Mouse (Mus musculus): Measurements from ENCODE around the gene Catsper2. TPM values are rescaled to one million over a fixed set of nuclear protein-coding genes. Genes with fewer than 3 reads are reported as not detected.
A peak's percentile ranks its signal among the peaks of the same experiment; 100 is the strongest.

Catsper2 gene
- polyA plus RNA-seq, 1 experiment from 2014 or later, result 3.6 TPM

GRCm38 (mm10) chr2:121442259-121443067, 28.9 kb upstream of the Catsper2 start:
- H3K27me3 ChIP-seq (replicated peaks; ENCODE audit: control insufficient read depth, insufficient read depth, low read length), result peaks cover 15% of the 10 kb centered on the region
- H3K9ac ChIP-seq (ENCODE audit: low read depth, low read length), result peak overlapping the region; percentile 39; the same call in 1 of the 2 replicates
- H3K4me1 ChIP-seq (ENCODE audit: control insufficient read depth, insufficient read depth, low read depth, low read length), result peaks cover 11% of the 10 kb centered on the region
- H3K4me2 ChIP-seq (ENCODE audit: low read length), result peak overlapping the region; percentile 73
- peak; percentile 61; the same call in 1 of the 2 replicates for ATAC-seq
- 3% methylated on average over 27 of the region's 30 CpGs for WGBS
- H3K36me3 ChIP-seq (ENCODE audit: control insufficient read depth, insufficient read depth, low read length), result peaks cover 18% of the 10 kb centered on the region
- H3K4me3 ChIP-seq (ENCODE audit: low read length), result peak overlapping the region; percentile 38
- H3K9me3 ChIP-seq (ENCODE audit: control insufficient read depth, low read length), result no peaks in the 10 kb centered on the region
- H3K27ac ChIP-seq (ENCODE audit: low read depth, low read length), result no peak overlapping the region

DNA sequence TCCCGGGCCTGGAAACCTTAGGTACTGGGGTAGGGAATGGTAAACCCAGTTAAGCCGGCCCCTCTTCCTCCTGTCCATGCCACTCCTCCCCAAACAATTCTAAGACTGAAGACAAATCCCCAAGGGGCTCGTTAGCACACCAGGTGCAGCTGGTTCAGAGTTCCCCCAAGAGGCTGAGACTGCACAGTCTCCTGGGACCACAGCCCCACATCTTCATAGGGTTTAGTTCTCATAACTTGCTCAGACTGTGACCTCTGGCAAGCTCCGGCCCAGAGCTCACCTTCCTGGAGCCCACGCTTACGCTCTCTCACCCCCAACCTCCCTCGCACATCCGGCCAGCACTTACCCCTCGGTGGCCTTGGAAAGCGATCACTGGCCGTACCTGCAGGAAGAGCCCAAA, 28.2 kb upstream of the Catsper2 start:
- no peak overlapping the region for H3K9ac ChIP-seq (ENCODE audit: low read depth, low read length)
- no peak for ATAC-seq

GRCm38 (mm10) chr2:121440834-121441605, 27.4 kb upstream of the Catsper2 start:
- Histone ChIP-seq H3K27ac (ENCODE audit: low read depth, low read length) (no peak overlapping the region), H3K4me3 (ENCODE audit: low read length) (no peak overlapping the region), H3K4me2 (ENCODE audit: low read length) (no peak overlapping the region), H3K4me1 (ENCODE audit: control insufficient read depth, insufficient read depth, low read depth, low read length) (peaks cover 11% of the 10 kb centered on the region), H3K9me3 (ENCODE audit: control insufficient read depth, low read length) (no peaks in the 10 kb centered on the region), H3K36me3 (ENCODE audit: control insufficient read depth, insufficient read depth, low read length) (peaks cover 20% of the 10 kb centered on the region), H3K27me3 (replicated peaks; ENCODE audit: control insufficient read depth, insufficient read depth, low read length) (peaks cover 15% of the 10 kb centered on the region), H3K9ac (ENCODE audit: low read depth, low read length) (no peak overlapping the region)
- no peak for ATAC-seq
- 67% methylated on average over 5 of the region's 5 CpGs for WGBS

More for the DNA sequence above, 28.2 kb upstream of the Catsper2 start:
- Histone ChIP-seq H3K27ac (ENCODE audit: low read depth, low read length) (no peak overlapping the region), H3K27me3 (replicated peaks; ENCODE audit: control insufficient read depth, insufficient read depth, low read length) (peaks cover 15% of the 10 kb centered on the region), H3K4me1 (ENCODE audit: control insufficient read depth, insufficient read depth, low read depth, low read length) (peaks cover 11% of the 10 kb centered on the region), H3K9me3 (ENCODE audit: control insufficient read depth, low read length) (no peaks in the 10 kb centered on the region), H3K4me3 (ENCODE audit: low read length) (peak overlapping the region; percentile 38), H3K4me2 (ENCODE audit: low read length) (peak overlapping the region; percentile 73), H3K36me3 (ENCODE audit: control insufficient read depth, insufficient read depth, low read length) (peaks cover 20% of the 10 kb centered on the region)
- WGBS, result 15% methylated on average over 11 of the region's 11 CpGs

DNA sequence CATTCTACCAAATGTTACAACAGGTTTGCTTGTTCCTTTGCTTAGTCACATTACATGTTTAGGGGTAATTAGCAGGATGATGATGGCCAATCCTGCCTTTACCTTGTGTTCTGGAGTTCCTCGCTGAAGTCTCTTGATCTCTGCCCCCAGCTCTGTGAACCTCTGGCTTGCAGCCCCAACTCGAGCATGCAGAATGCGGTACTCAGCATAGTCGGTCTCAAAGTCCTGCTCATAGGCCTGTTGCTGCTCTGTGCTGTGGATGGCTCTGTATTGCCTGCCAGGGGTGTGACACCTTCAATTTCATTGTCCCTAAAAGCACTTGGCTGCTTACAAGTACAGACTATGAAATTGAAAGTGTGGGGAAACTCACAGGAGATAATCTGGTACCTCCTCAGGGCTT, 26.2 kb upstream of the Catsper2 start:
- no peak overlapping the region for H3K4me3 ChIP-seq (ENCODE audit: low read length)
- no peak overlapping the region for H3K27ac ChIP-seq (ENCODE audit: low read depth, low read length)
- H3K9me3 ChIP-seq (ENCODE audit: control insufficient read depth, low read length), result no peaks in the 10 kb centered on the region
- H3K4me1 ChIP-seq (ENCODE audit: control insufficient read depth, insufficient read depth, low read depth, low read length), result peaks cover 11% of the 10 kb centered on the region
- no peak; the same call in 1 of the 2 replicates for ATAC-seq
- H3K27me3 ChIP-seq (replicated peaks; ENCODE audit: control insufficient read depth, insufficient read depth, low read length), result peaks cover 15% of the 10 kb centered on the region
- 83% methylated on average over 4 of the region's 4 CpGs for WGBS
- H3K4me2 ChIP-seq (ENCODE audit: low read length), result no peak overlapping the region
- peaks cover 29% of the 10 kb centered on the region for H3K36me3 ChIP-seq (ENCODE audit: control insufficient read depth, insufficient read depth, low read length)
- no peak overlapping the region for H3K9ac ChIP-seq (ENCODE audit: low read depth, low read length)

DNA sequence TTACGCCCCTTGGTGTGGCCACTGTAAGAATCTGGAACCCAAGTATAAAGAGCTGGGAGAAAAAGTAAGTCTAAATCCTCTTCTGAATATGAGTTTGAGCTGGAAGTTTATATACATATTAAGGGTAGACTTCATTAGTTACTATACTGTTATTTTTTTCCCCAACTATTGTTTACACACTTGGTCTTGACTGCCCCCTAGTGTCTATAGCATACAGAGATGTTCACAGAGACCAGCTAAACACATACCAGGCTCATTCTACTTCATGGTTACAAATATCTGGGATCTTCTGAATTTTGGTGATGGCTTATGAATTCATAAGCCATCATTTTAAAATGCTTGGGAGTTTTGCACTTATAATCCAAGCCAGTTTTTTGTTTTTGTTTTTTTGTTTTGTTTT, 21.3 kb upstream of the Catsper2 start:
- Histone ChIP-seq H3K4me2 (ENCODE audit: low read length) (no peak overlapping the region), H3K9ac (ENCODE audit: low read depth, low read length) (no peak overlapping the region), H3K4me1 (ENCODE audit: control insufficient read depth, insufficient read depth, low read depth, low read length) (no peaks in the 10 kb centered on the region), H3K27me3 (replicated peaks; ENCODE audit: control insufficient read depth, insufficient read depth, low read length) (no peaks in the 10 kb centered on the region), H3K27ac (ENCODE audit: low read depth, low read length) (no peak overlapping the region), H3K36me3 (ENCODE audit: control insufficient read depth, insufficient read depth, low read length) (peaks cover 66% of the 10 kb centered on the region), H3K4me3 (ENCODE audit: low read length) (no peak overlapping the region), H3K9me3 (ENCODE audit: control insufficient read depth, low read length) (no peaks in the 10 kb centered on the region)
- 97% methylated on average over 1 of the region's 1 CpGs for WGBS
- no peak for ATAC-seq

- 94% methylated on average over 2 of the region's 2 CpGs for WGBS
- Histone ChIP-seq H3K36me3 (ENCODE audit: control insufficient read depth, insufficient read depth, low read length) (peaks cover 34% of the 10 kb centered on the region), H3K27me3 (replicated peaks; ENCODE audit: control insufficient read depth, insufficient read depth, low read length) (no peaks in the 10 kb centered on the region), H3K27ac (ENCODE audit: low read depth, low read length) (no peak overlapping the region), H3K4me3 (ENCODE audit: low read length) (no peak overlapping the region), H3K9me3 (ENCODE audit: control insufficient read depth, low read length) (no peaks in the 10 kb centered on the region), H3K4me1 (ENCODE audit: control insufficient read depth, insufficient read depth, low read depth, low read length) (no peaks in the 10 kb centered on the region), H3K4me2 (ENCODE audit: low read length) (no peak overlapping the region), H3K9ac (ENCODE audit: low read depth, low read length) (no peak overlapping the region)
- no peak for ATAC-seq
Measured at GRCm38 (mm10) chr2:121425890-121426289, 12.3 kb upstream of the Catsper2 start.

DNA sequence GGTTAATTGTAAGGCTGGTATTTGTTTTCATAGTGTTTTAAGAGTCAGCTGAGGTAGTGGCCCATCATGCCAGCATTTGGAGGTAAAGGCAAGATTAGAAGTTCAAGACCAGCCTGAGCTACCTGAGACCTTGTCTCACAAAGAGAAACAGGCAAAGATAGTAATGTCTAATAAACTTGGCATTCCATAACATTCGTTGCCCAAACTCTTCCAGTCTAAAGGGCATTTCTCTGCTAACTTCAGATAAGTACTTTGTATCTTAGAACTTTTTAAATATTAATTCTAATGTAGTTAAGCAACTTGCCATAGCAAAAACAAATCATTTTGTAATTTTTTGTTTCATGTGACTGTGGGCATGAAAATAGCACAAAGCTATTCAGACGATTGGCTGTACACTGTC, 9.6 kb upstream of the Catsper2 start:
- H3K4me1 ChIP-seq (ENCODE audit: control insufficient read depth, insufficient read depth, low read depth, low read length), result no peaks in the 10 kb centered on the region; the same call in 1 of the 2 replicates
- ATAC-seq, result no peak
- H3K4me2 ChIP-seq (ENCODE audit: low read length), result no peak overlapping the region
- no peak overlapping the region for H3K9ac ChIP-seq (ENCODE audit: low read depth, low read length)
- no peak overlapping the region for H3K27ac ChIP-seq (ENCODE audit: low read depth, low read length)
- no peak overlapping the region for H3K4me3 ChIP-seq (ENCODE audit: low read length)
- WGBS, result 97% methylated on average over 2 of the region's 2 CpGs
- peaks cover 19% of the 10 kb centered on the region for H3K36me3 ChIP-seq (ENCODE audit: control insufficient read depth, insufficient read depth, low read length)
- no peaks in the 10 kb centered on the region for H3K27me3 ChIP-seq (replicated peaks; ENCODE audit: control insufficient read depth, insufficient read depth, low read length)
- H3K9me3 ChIP-seq (ENCODE audit: control insufficient read depth, low read length), result no peaks in the 10 kb centered on the region

- no peak for ATAC-seq
- H3K4me2 ChIP-seq (ENCODE audit: low read length), result no peak overlapping the region
- peaks cover 3% of the 10 kb centered on the region for H3K36me3 ChIP-seq (ENCODE audit: control insufficient read depth, insufficient read depth, low read length)
Measured at GRCm38 (mm10) chr2:121418476-121418875, 4.9 kb upstream of the Catsper2 start.

GRCm38 (mm10) chr2:121416356-121416755, 2.8 kb upstream of the Catsper2 start:
- no peak for ATAC-seq
- WGBS, result 91% methylated on average over 6 of the region's 6 CpGs
- peaks cover 21% of the 10 kb centered on the region for H3K4me1 ChIP-seq (ENCODE audit: control insufficient read depth, insufficient read depth, low read depth, low read length)
- H3K27me3 ChIP-seq (replicated peaks; ENCODE audit: control insufficient read depth, insufficient read depth, low read length), result no peaks in the 10 kb centered on the region
- no peak overlapping the region for H3K9ac ChIP-seq (ENCODE audit: low read depth, low read length)
- H3K4me2 ChIP-seq (ENCODE audit: low read length), result peak overlapping the region; percentile 14; the same call in 1 of the 2 replicates
- no peak overlapping the region for H3K27ac ChIP-seq (ENCODE audit: low read depth, low read length)
- H3K9me3 ChIP-seq (ENCODE audit: control insufficient read depth, low read length), result no peaks in the 10 kb centered on the region
- H3K36me3 ChIP-seq (ENCODE audit: control insufficient read depth, insufficient read depth, low read length), result no peaks in the 10 kb centered on the region
- no peak overlapping the region for H3K4me3 ChIP-seq (ENCODE audit: low read length)

More at GRCm38 (mm10) chr2:121418476-121418875, 4.9 kb upstream of the Catsper2 start:
- WGBS, result 88% methylated on average over 3 of the region's 3 CpGs
- Histone ChIP-seq H3K27ac (ENCODE audit: low read depth, low read length) (no peak overlapping the region), H3K4me3 (ENCODE audit: low read length) (no peak overlapping the region), H3K27me3 (replicated peaks; ENCODE audit: control insufficient read depth, insufficient read depth, low read length) (no peaks in the 10 kb centered on the region), H3K9ac (ENCODE audit: low read depth, low read length) (no peak overlapping the region), H3K4me1 (ENCODE audit: control insufficient read depth, insufficient read depth, low read depth, low read length) (peaks cover 19% of the 10 kb centered on the region), H3K9me3 (ENCODE audit: control insufficient read depth, low read length) (no peaks in the 10 kb centered on the region)

Measured in hindbrain, embryonic 16.5 days (tissue).